Mouse (Mus musculus) E14TG2a.4 (cell line): Measurements from ENCODE around the gene Dach1.

ENCODE experiments used
- H3K27me3 ChIP-seq: 2 replicates; pipeline ENCODE4 v1.6.1; 2014; ENCODE audit warnings: low read length, control low read depth; ENCODE audit not compliant: insufficient read depth
- H3K36me3 ChIP-seq: 2 replicates; pipeline ENCODE4 v1.6.1; 2014; ENCODE audit warnings: low read length, control low read depth; ENCODE audit not compliant: insufficient read depth
- H3K4me1 ChIP-seq: replicated peaks from 2 replicates; pipeline ENCODE4 v1.6.1; 2014; ENCODE audit warnings: low read depth, low read length, control low read depth
- H3K4me3 ChIP-seq: replicated peaks from 2 replicates; pipeline ENCODE4 v1.5.1; 2014; ENCODE audit warnings: mild to moderate bottlenecking, low read length
- H3K9me3 ChIP-seq: 2 replicates; pipeline ENCODE4 v1.6.1; 2014; ENCODE audit warnings: low read length, control low read depth
- CTCF ChIP-seq: conservative IDR thresholded peaks from 2 replicates; pipeline ENCODE4 v1.5.1; 2014; ENCODE audit warnings: low read length
- NANOG ChIP-seq: IDR thresholded peaks from 2 replicates; pipeline ENCODE4 v1.6.1; 2014; ENCODE audit warnings: borderline replicate concordance, low read length, mixed read lengths
- POU5F1 ChIP-seq: IDR thresholded peaks from 2 replicates; pipeline ENCODE4 v1.6.1; 2014; ENCODE audit warnings: low read length, borderline replicate concordance

Dach1 gene

DNA sequence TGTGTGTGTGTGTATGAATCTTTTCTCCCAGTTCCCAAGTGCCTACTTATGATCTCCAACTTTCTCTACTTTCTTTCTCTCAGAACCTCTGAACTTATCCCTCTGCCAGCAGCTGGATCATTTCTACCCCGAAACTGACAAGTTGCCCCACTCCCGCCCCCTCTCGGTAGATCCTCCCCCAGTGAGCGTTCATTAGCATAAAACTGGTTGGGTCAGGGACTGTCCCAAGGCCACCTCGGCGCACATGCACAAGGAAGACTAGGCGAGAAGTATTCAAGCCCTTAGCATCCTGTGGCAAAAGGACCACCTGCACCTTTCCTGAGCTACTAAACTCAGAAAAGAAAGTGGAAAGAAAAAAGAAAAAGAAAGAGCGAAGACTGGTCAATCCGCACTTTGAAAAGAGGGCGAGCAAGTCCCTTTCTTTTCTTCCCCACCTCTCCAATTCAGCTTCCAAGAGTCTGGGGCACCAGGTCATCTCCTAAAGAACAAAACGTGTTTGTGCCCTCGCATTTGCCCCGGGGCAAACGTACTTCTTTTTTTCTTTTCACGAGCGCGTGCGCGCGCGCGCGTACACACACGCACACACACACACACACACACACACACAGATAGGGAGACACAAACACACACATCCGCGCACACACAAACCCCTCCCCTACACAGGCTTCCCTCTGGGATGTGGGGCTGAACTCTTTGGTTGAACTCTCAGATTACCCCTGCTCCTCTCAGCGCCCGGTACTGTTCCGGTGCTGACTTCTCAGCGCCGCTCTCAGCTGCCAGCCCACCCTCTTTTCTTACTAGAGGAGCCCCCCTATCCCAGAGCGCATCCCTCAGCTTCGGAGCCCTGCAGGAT lies 2.2 kb downstream of the Dach1 start:
- Histone ChIP-seq H3K9me3 (no peaks in the 10 kb centered on the region), H3K4me3 (peak overlapping the region; percentile 78), H3K27me3 (peaks cover 44% of the 10 kb centered on the region), H3K36me3 (no peaks in the 10 kb centered on the region), H3K4me1 (peaks cover 11% of the 10 kb centered on the region; the same call in 1 of the 2 replicates)
- no peak for TF ChIP-seq NANOG
- no peak for TF ChIP-seq CTCF
- no peak for TF ChIP-seq POU5F1

DNA sequence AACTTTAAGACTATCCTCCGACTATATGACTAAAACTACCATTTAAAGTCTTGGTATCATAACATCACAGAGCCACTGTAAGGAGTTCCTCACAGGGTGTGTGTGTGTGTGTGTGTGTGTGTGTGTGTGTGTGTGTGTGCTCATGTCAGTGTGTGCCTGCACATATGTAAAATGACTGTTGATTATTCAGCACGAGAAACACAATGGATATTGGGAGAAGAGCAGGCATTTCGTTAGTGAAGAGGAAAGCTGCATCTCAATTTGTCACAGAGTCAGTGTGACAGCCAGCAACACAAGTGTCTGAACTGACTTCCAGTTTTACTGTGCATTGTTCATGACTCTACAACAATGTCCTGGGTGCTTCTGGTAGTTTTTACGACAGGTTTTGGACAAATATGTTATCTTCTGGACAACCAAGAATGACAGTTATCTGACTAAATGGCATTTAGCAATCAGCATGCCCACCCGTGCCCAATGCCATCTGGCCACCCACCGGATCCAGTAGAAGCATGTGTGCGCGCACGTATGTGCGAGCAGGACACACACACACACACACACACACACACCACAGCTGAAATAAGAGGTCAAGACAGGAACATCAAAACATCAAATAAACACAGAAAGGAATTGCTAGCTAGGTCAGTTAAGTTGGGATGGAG lies 3.1 kb downstream of the Dach1 start:
- no peaks in the 10 kb centered on the region for H3K36me3 ChIP-seq

DNA sequence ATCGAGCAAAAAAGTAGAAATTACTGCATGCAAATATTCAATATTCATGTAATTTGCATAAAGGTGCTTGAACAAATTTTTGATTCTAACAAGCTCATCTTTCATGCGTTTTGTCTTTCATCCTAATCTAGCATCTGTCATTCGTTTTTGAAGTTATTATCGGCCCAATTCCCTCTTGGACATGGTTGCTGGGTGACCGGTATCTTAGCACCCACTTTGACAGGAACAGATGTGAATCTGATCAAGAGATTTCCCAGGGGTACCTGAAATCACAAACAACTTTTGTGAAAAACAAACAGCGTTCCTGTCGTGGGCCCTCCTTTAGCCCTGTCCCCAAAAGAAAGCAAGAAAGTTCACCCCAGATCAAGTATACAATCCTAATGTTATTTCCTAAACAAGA lies 12.8 kb downstream of the Dach1 start:
- no peaks in the 10 kb centered on the region for H3K27me3 ChIP-seq

More for the DNA sequence above, 3.1 kb downstream of the Dach1 start:
- TF ChIP-seq CTCF (no peak), NANOG (no peak), POU5F1 (no peak)
- Histone ChIP-seq H3K27me3 (peaks cover 39% of the 10 kb centered on the region), H3K9me3 (no peaks in the 10 kb centered on the region), H3K4me1 (peaks cover 11% of the 10 kb centered on the region; the same call in 1 of the 2 replicates), H3K4me3 (no peak overlapping the region)

DNA sequence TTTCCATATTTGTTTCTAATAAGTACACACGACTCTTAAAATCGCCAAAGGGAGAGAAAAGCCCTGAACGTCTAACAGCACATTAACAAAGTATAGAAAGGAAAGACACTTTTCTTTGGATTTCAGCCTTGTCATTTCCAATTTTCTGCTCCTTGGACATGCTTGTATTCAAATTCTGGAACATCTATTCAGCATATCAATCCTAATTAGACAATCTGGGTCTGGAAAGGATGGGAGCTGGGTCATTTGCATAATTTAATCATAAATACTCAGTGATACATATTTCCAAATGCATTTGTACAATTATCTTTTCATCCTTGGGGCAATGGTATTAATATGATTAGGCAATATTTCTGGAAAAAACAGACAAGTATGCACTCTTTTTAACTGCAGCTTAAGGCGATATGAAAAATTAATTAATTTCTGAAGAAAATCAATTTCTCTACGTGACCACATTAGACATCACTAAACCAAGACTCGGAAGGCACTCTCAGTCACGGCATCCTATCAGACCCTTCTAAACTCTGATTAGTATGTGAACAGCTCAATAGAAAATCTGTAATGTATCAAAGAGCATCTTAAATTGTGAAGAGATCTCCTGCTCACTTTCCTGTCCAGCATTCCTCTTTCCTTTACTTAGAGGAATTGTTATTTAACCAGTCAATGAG lies 13.7 kb downstream of the Dach1 start:
- Histone ChIP-seq H3K36me3 (no peaks in the 10 kb centered on the region), H3K27me3 (no peaks in the 10 kb centered on the region), H3K4me1 (no peaks in the 10 kb centered on the region), H3K4me3 (no peak overlapping the region), H3K9me3 (no peaks in the 10 kb centered on the region)
- TF ChIP-seq CTCF: no peak
- no peak for TF ChIP-seq POU5F1
- no peak for TF ChIP-seq NANOG

More for the DNA sequence above, 12.8 kb downstream of the Dach1 start:
- no peaks in the 10 kb centered on the region for H3K4me1 ChIP-seq
- H3K36me3 ChIP-seq: no peaks in the 10 kb centered on the region
- no peak for TF ChIP-seq CTCF
- no peak for TF ChIP-seq POU5F1
- TF ChIP-seq NANOG: no peak
- H3K4me3 ChIP-seq: no peak overlapping the region
- H3K9me3 ChIP-seq: no peaks in the 10 kb centered on the region

DNA sequence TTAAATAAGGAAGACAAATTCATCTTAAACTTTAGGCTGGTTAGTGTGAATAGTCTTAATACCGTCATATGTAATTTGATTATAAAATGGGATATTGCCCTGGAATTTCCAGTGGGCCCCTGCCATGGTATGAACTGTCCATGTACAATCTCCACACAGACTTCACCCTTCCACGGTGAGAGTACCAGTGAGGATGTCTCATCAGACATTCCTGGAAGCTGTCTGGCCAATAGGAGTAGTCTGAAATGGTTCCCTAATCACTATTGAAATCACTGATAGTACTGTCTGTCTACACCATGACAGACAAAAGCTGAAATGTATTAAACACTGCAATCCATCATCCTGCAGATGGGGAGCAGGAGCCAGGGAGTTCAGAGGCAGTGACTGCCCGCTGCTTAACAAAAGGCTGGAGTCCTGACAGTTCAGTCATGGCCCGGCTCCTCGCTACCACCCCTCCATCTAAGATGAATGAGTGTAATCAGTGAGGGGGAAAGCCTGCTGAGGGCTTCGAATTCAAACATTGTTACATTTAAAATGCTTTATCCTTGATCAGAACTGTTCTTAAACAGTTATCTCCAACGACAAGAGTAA lies 14.6 kb downstream of the Dach1 start:
- TF ChIP-seq CTCF (no peak), POU5F1 (no peak), NANOG (no peak)
- Histone ChIP-seq H3K36me3 (no peaks in the 10 kb centered on the region), H3K27me3 (no peaks in the 10 kb centered on the region), H3K4me3 (no peak overlapping the region), H3K9me3 (no peaks in the 10 kb centered on the region), H3K4me1 (no peaks in the 10 kb centered on the region)

DNA sequence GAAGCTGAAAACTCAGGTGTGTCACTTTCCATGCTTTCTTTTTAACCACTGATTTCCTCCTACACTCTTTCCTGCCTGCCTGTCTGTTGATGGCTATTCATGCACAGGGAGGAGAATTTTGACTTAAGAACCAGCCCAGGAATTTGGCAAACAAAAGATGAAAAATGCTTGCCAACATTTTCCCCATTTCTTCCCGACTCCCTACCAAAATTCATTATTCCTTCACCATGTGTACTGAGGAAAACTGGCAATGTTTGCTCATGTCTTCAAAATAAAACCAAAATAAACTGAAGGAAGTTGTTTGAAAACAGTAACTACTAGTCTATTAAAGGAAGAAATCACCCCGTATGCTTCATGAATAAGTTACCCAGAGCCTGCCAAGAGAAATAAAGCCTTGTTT lies 27.8 kb downstream of the Dach1 start:
- Histone ChIP-seq H3K4me1 (no peaks in the 10 kb centered on the region), H3K4me3 (no peak overlapping the region), H3K36me3 (no peaks in the 10 kb centered on the region), H3K9me3 (no peaks in the 10 kb centered on the region), H3K27me3 (no peaks in the 10 kb centered on the region)
- TF ChIP-seq POU5F1: no peak
- TF ChIP-seq CTCF: no peak
- no peak for TF ChIP-seq NANOG

DNA sequence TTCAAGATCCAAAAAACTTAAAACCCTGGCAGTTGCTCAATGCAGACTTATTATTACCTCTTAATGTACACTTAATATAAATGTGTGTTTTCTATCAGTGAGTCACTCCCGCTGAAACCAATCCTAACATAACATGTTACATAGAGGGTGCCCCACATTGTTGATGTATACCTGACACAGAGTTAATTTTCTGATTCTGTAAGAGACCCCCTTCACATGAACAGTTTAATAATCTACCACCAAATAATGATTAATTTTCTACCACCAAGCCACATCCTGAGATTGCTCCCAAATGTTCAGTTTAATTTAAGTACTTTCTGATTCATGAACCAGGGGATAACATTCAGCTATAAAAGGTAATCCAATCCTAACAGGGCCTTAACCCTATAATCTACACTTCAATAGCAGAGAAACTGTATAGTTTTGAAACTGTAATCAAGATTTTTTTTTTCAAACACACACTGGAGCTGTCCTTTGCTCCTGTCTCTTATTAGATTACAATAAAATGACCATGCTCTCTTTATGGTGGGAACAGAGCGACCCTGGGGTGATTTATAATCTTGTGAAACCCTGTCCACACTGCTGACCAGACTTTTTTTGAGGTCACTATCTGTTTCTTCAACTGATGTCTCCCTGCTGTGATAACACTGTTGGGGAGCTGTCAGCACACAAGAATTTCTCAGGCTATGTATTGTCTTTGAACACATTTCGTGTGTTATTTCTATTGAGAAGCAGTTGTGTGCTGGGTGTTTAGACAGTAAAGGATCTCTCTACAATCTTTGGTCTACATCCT lies 30.5 kb downstream of the Dach1 start:
- Histone ChIP-seq H3K9me3 (no peaks in the 10 kb centered on the region), H3K27me3 (no peaks in the 10 kb centered on the region), H3K36me3 (no peaks in the 10 kb centered on the region), H3K4me3 (no peak overlapping the region), H3K4me1 (no peaks in the 10 kb centered on the region)
- TF ChIP-seq POU5F1: no peak
- no peak for TF ChIP-seq NANOG
- TF ChIP-seq CTCF: no peak

DNA sequence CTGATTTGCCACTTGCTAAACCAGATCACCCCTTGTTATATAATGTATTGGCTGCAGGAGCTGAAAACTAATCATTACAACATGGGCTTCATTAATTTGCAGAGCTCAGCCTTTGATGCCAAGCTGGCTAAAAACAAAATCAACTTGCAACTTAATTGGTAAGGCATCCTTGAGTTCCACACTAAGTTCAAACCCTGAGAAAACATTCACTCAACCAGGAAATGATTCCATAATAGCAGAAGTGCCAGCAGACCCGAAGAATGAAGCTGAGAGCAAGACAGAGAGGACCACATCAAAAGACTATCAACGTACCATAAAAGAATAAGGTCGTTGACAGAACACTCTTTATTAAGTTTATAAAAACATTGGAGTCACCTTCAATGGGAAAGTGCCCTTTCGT lies 35.0 kb downstream of the Dach1 start:
- H3K27me3 ChIP-seq: no peaks in the 10 kb centered on the region
- no peaks in the 10 kb centered on the region for H3K36me3 ChIP-seq
- H3K9me3 ChIP-seq: no peaks in the 10 kb centered on the region
- H3K4me3 ChIP-seq: no peak overlapping the region
- TF ChIP-seq POU5F1 (no peak), NANOG (no peak), CTCF (no peak)
- no peaks in the 10 kb centered on the region for H3K4me1 ChIP-seq
